Mouse (Mus musculus): Measurements from ENCODE around the gene Gm17720. TPM values are rescaled to one million over a fixed set of nuclear protein-coding genes. Genes with fewer than 3 reads are reported as not detected.
"Not testable (repeated sequence)": the region's sequence is repeated elsewhere in the genome, so short reads cannot be mapped to it uniquely, and the experiment has no call there.

The Gm17720 gene
- polyA plus RNA-seq, 1 experiment from 2014 or later, result not detected

DNA sequence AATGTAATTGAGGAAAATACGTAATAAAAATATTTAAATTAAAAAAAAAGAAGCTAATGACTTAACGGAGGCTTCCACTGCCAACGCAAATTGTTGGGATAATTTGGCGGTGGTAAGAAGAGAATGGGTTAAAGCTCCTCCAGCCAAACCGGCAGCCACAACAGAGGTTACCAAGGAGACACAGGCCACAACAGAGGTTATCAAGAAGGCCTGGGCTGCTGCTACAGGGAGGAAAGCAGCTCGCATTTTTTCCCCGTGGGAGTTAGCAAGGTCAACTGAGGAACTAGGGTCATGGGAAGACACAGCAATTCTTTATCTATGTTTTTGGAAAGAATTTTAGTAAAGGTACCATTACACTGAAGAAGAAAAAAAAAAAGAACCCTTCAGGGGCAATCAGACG is 68.8 kb downstream of the Gm17720 start:
- WGBS, result 36% methylated on average over 8 of the region's 8 CpGs
- peak; percentile 18 for DNase-seq (ENCODE audit: extremely low spot score, low spot score)
- peaks cover 10% of the 10 kb centered on the region for H3K4me1 ChIP-seq

More for the DNA sequence above, 68.8 kb downstream of the Gm17720 start:
- H3K27ac ChIP-seq; H3K9me3 ChIP-seq; H3K36me3 ChIP-seq (replicated peaks); H3K4me3 ChIP-seq; H3K27me3 ChIP-seq (ENCODE audit: poor library complexity, severe bottlenecking): not testable (repeated sequence)

Other genes with a start within 250 kb of the Gm17720 start
- gene Phlpp2, start 234.2 kb downstream of the Gm17720 start, polyA plus RNA-seq (2016; fragmentation: Nextera tagmentation; extraction: Ambion mirVana), result 2.2 and 2.9 TPM in 2 replicates
- 0.90 and 0.99 TPM in 2 replicates for gene Marveld3, start 140.6 kb downstream of the Gm17720 start, polyA plus RNA-seq (2016; fragmentation: Nextera tagmentation; extraction: Ambion mirVana)
- not detected in 2 replicates for gene Tat, start 112.3 kb downstream of the Gm17720 start, polyA plus RNA-seq (2016; fragmentation: Nextera tagmentation; extraction: Ambion mirVana)
- not detected in 2 replicates for gene Chst4, start 63.0 kb downstream of the Gm17720 start, polyA plus RNA-seq (2016; fragmentation: Nextera tagmentation; extraction: Ambion mirVana)
- gene Zfp612, start 23.0 kb downstream of the Gm17720 start, polyA plus RNA-seq (2016; fragmentation: Nextera tagmentation; extraction: Ambion mirVana), result 9.8 and 10.7 TPM in 2 replicates
- not detected in 2 replicates for gene Gm21964, start 1.5 kb downstream of the Gm17720 start, polyA plus RNA-seq (2016; fragmentation: Nextera tagmentation; extraction: Ambion mirVana)
- 8.7 and 12.7 TPM in 2 replicates for gene Calb2, start 65.5 kb upstream of the Gm17720 start, polyA plus RNA-seq (2016; fragmentation: Nextera tagmentation; extraction: Ambion mirVana)
- 11.2 and 11.9 TPM in 2 replicates for gene Cmtr2, start 112.9 kb upstream of the Gm17720 start, polyA plus RNA-seq (2016; fragmentation: Nextera tagmentation; extraction: Ambion mirVana)
- 0.09 and 0.11 TPM in 2 replicates for gene Hydin, start 164.2 kb upstream of the Gm17720 start, polyA plus RNA-seq (2016; fragmentation: Nextera tagmentation; extraction: Ambion mirVana)

Measured in forebrain, embryonic 10.5 days (tissue).